Mouse (Mus musculus): ENCODE results near the gene Gm44973. TPM values are rescaled to one million over a fixed set of nuclear protein-coding genes. Genes with fewer than 3 reads are reported as not detected.
"Not testable (repeated sequence)": the region's sequence is repeated elsewhere in the genome, so short reads cannot be mapped to it uniquely, and the experiment has no call there.

The Gm44973 gene
- polyA plus RNA-seq, 1 experiment = 0.35 TPM

DNA sequence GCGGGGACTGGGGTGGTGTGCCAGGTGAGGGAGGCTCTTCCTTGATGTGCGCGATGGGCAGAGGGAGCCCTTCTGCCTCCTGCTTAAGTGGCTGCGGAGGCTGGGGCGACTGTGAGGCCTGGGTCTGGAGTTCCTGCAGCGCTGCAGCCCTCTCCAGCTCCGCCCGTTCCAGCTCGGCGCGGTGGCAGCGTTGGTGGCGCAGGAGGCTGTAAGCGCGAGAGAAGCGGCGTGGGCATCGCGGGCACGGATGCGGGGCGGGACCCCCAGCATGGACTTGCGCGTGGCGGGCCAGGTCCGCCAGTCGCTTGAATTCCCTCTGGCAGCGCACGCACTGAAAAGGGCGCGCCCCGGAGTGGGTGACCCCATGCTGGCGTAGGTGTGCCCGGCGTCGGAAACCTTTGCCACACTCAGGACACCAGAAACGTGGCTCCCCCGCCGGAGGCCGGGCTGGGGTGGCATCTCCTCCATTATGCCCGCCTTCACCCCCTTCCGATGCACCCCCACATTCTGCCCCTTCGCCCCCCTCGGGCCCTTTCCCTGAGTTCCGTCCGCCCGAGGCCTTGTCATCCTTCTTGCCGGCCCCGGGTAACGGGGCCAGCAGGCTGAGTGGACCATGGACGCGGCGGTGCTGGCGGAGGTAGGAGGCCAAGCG is 21.8 kb upstream of the Gm44973 start:
- H3K4me1 ChIP-seq (ENCODE audit: control insufficient read depth, insufficient read depth, insufficient read length, low read length) = peaks cover 9% of the 10 kb centered on the region; the same call in 1 of the 2 replicates
- no peak overlapping the region for H3K27ac ChIP-seq (ENCODE audit: insufficient read depth, low read depth, low read length)
- H3K4me3 ChIP-seq (ENCODE audit: low read depth, low read length) = no peak overlapping the region
- 86% methylated on average over 53 of the region's 55 CpGs for WGBS
- peaks cover 11% of the 10 kb centered on the region; the same call in 1 of the 2 replicates for H3K36me3 ChIP-seq (ENCODE audit: control insufficient read depth, insufficient read depth, low read length)
- TF ChIP-seq POLR2A (IDR thresholded peaks at IDR 0.05; ENCODE audit: low read depth, low read length) = no peak
- TF ChIP-seq CTCF (IDR thresholded peaks at IDR 0.05; ENCODE audit: extremely low read depth, insufficient read length, insufficient replicate concordance, low read depth, low read length) = no peak
- no peaks in the 10 kb centered on the region for H3K27me3 ChIP-seq (ENCODE audit: control insufficient read depth, insufficient read depth, low read length)

- no peak for TF ChIP-seq POLR2A (IDR thresholded peaks at IDR 0.05; ENCODE audit: low read depth, low read length)
- TF ChIP-seq CTCF (IDR thresholded peaks at IDR 0.05; ENCODE audit: extremely low read depth, insufficient read length, insufficient replicate concordance, low read depth, low read length) = no peak
- H3K4me1 ChIP-seq (ENCODE audit: control insufficient read depth, insufficient read depth, insufficient read length, low read length) = peaks cover 9% of the 10 kb centered on the region; the same call in 1 of the 2 replicates
- H3K4me3 ChIP-seq (ENCODE audit: low read depth, low read length) = no peak overlapping the region
- H3K27me3 ChIP-seq (ENCODE audit: control insufficient read depth, insufficient read depth, low read length) = no peaks in the 10 kb centered on the region
- H3K27ac ChIP-seq (ENCODE audit: insufficient read depth, low read depth, low read length) = no peak overlapping the region
- H3K36me3 ChIP-seq (ENCODE audit: control insufficient read depth, insufficient read depth, low read length) = peaks cover 11% of the 10 kb centered on the region; the same call in 1 of the 2 replicates
- 83% methylated on average over 59 of the region's 59 CpGs for WGBS
Measured at GRCm38 (mm10) chr7:4993999-4994788, 21.1 kb upstream of the Gm44973 start.

DNA sequence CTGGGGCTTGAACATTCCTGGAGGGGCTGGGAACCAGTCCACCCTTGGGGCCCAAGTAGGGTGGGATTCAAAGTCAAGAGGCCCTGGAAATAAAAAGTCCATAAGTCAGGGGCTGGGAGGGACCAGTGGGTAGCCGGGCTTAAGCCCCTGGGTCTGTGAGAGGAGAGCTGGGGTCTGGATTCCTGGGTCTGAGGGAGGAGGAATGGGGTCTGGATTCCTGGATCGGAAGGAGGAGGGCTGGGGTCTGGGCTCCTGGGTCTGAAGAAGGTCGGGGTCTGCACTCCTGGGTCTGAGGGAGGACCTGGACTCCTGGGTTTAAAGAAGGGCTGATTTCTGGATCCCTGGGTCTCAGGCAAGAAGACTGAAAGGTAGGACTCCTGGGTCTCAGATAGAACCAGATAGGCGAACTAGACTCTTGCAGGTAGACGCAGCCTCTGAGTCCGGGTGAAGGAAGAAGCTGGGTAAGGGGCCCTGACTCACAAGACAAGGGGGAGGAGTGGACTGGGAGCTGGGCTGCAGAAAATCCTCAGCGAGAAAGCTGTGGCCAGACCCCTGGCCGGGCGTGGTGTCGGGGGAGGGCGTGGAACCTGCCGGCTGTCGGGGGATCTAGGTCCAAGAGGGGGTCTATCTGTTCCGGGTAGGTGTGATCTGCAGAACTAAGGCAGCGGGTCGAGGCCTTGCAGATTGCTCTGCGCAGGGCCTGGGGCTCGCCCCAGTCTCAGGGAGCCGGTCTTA is 19.9 kb upstream of the Gm44973 start:
- Histone ChIP-seq H3K36me3 (ENCODE audit: control insufficient read depth, insufficient read depth, low read length) (peaks cover 11% of the 10 kb centered on the region; the same call in 1 of the 2 replicates), H3K4me1 (ENCODE audit: control insufficient read depth, insufficient read depth, insufficient read length, low read length) (peaks cover 9% of the 10 kb centered on the region; the same call in 1 of the 2 replicates), H3K27ac (ENCODE audit: insufficient read depth, low read depth, low read length) (no peak overlapping the region), H3K27me3 (ENCODE audit: control insufficient read depth, insufficient read depth, low read length) (no peaks in the 10 kb centered on the region), H3K4me3 (ENCODE audit: low read depth, low read length) (peak overlapping the region; percentile 98)
- 8% methylated on average over 19 of the region's 19 CpGs for WGBS
- TF ChIP-seq CTCF (IDR thresholded peaks at IDR 0.05; ENCODE audit: extremely low read depth, insufficient read length, insufficient replicate concordance, low read depth, low read length) (no peak), POLR2A (IDR thresholded peaks at IDR 0.05; ENCODE audit: low read depth, low read length) (no peak)

DNA sequence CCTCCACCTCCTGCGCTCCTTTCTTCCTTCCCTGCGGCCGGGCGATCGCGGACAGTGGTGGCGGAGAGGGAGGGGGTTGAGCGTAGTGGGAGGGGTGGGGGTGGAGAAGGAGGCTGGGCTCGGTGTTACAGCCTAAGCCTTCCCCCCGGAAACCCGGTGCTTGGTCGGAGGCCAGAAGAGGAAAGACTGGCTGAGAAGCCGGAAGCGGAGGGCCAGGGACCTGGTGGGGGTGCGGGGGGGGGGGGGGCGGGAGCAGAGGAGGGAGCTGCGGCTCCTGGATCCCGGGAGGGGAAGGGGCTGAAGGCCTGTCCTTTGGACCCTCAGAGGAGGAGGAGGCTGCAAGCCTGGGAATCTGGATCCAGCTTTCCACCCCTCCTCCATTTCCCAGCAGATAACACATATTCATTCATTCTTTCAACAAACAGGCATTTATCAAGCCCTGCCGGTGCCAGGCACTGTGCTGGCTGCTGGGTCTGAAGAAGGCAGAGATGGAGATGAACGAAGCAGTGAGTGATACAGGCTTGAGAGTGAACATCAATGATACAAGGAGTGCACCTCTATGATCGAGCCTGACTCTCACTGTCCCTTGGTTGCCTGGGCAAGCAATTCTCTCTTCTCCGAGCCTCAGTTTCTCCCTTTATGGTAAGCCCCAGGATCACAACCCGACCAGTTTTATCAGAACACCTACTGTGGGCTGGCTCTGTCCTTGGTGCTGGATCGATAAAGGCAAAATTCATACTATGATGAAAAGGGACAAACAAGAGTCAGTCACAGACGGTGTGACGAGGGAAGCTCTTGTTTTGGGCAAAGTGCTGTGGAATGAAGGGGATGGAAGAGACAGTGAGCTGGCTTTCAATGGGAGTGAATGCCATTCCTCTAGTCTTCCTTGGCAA is 19.0 kb upstream of the Gm44973 start, which contains the start of gene Zfp579:
Gene Zfp579, minus strand, starts transcription at position 156 of the 893 bp plus-strand sequence.
- TF ChIP-seq POLR2A (IDR thresholded peaks at IDR 0.05; ENCODE audit: low read depth, low read length) (no peak), CTCF (IDR thresholded peaks at IDR 0.05; ENCODE audit: extremely low read depth, insufficient read length, insufficient replicate concordance, low read depth, low read length) (no peak)
- H3K36me3 ChIP-seq (ENCODE audit: control insufficient read depth, insufficient read depth, low read length) = peaks cover 11% of the 10 kb centered on the region; the same call in 1 of the 2 replicates
- peak within 1 kb of the TSS; percentile 98 for H3K4me3 ChIP-seq (ENCODE audit: low read depth, low read length)
- WGBS = 3% methylated on average over 24 of the region's 26 CpGs
- H3K27me3 ChIP-seq (ENCODE audit: control insufficient read depth, insufficient read depth, low read length) = no peaks in the 10 kb centered on the region
- peaks cover 9% of the 10 kb centered on the region; the same call in 1 of the 2 replicates for H3K4me1 ChIP-seq (ENCODE audit: control insufficient read depth, insufficient read depth, insufficient read length, low read length)
- H3K27ac ChIP-seq (ENCODE audit: insufficient read depth, low read depth, low read length) = 0 out of 2 replicates have a peak within 1 kb of the TSS, but pooled peaks have one; percentile 3

GRCm38 (mm10) chr7:4996934-4997333 is 18.4 kb upstream of the Gm44973 start:
- WGBS = 63% methylated on average over 8 of the region's 8 CpGs
- Histone ChIP-seq H3K27me3 (ENCODE audit: control insufficient read depth, insufficient read depth, low read length) (no peaks in the 10 kb centered on the region), H3K36me3 (ENCODE audit: control insufficient read depth, insufficient read depth, low read length) (peaks cover 11% of the 10 kb centered on the region; the same call in 1 of the 2 replicates), H3K4me1 (ENCODE audit: control insufficient read depth, insufficient read depth, insufficient read length, low read length) (peaks cover 9% of the 10 kb centered on the region; the same call in 1 of the 2 replicates), H3K27ac (ENCODE audit: insufficient read depth, low read depth, low read length) (no peak overlapping the region), H3K4me3 (ENCODE audit: low read depth, low read length) (no peak overlapping the region)
- TF ChIP-seq CTCF (IDR thresholded peaks at IDR 0.05; ENCODE audit: extremely low read depth, insufficient read length, insufficient replicate concordance, low read depth, low read length) (no peak), POLR2A (IDR thresholded peaks at IDR 0.05; ENCODE audit: low read depth, low read length) (no peak)

DNA sequence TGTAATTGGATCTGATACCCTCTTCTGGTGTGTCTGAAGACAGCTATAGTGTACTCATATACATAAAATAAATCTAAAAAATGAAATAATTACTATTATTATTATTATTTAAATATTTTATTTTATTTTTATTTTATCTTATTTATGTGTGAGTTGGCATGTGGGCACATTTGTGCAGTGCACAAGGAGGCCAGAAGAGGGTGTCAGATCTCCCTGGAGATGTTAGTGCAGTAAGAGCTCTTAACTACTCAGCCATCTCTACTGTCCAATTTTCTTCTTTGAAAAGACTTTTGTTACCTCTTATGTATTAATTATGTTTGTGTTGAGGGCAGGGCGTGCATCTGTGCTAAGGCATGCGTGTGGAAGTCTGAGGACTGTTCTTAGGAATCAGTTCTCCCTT is 15.4 kb upstream of the Gm44973 start:
- Histone ChIP-seq H3K4me3 (ENCODE audit: low read depth, low read length) (no peak overlapping the region), H3K4me1 (ENCODE audit: control insufficient read depth, insufficient read depth, insufficient read length, low read length) (peaks cover 9% of the 10 kb centered on the region; the same call in 1 of the 2 replicates), H3K27me3 (ENCODE audit: control insufficient read depth, insufficient read depth, low read length) (no peaks in the 10 kb centered on the region), H3K27ac (ENCODE audit: insufficient read depth, low read depth, low read length) (no peak overlapping the region), H3K36me3 (ENCODE audit: control insufficient read depth, insufficient read depth, low read length) (no peaks in the 10 kb centered on the region)
- 63% methylated on average over 2 of the region's 2 CpGs for WGBS
- TF ChIP-seq CTCF (IDR thresholded peaks at IDR 0.05; ENCODE audit: extremely low read depth, insufficient read length, insufficient replicate concordance, low read depth, low read length) (no peak), POLR2A (IDR thresholded peaks at IDR 0.05; ENCODE audit: low read depth, low read length) (no peak)

DNA sequence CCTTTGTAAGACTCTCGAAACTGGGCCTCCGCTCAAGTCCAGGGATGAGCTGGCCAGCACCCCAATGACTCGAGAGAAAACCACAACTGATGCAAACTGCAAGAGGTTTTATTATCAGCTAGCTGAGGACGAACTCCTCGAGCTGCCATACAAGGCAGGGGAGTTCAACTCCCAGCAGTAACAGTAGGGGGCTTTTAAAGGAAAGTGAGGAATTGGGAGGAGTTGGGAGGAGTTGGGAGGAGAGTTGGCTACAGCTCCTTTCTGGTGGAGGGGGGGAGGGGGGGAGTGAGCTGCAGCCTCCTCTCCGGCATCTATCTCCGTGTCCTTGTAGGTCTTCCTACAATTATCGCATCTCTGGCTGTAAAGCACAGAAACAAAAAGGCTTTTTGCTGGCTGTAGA is 12.4 kb upstream of the Gm44973 start:
- H3K4me1 ChIP-seq (ENCODE audit: control insufficient read depth, insufficient read depth, insufficient read length, low read length); H3K27me3 ChIP-seq (ENCODE audit: control insufficient read depth, insufficient read depth, low read length); H3K27ac ChIP-seq (ENCODE audit: insufficient read depth, low read depth, low read length); H3K36me3 ChIP-seq (ENCODE audit: control insufficient read depth, insufficient read depth, low read length); H3K4me3 ChIP-seq (ENCODE audit: low read depth, low read length): not testable (repeated sequence)
- 76% methylated on average over 8 of the region's 8 CpGs for WGBS
